Mouse (Mus musculus) lung, postnatal 10 days (tissue): ENCODE measurements at regions not wholly inside any gene's neighbourhood (a gene's known extent, or its start where the extent isn't known, plus 50 kb on each side); places are given as distances from the start of the nearest gene placed in this dataset.

Experiments used
- DNase-seq: peaks from one replicate; pipeline ENCODE4 v3.0.0; 2021

- DNase-seq = no peak
Observed at GRCm38 (mm10) chr11:71886771-71887170, 137.1 kb downstream of the Wscd1 start.

GRCm38 (mm10) chr11:71884861-71885260 is 135.1 kb downstream of the Wscd1 start:
- DNase-seq = no peak

DNA sequence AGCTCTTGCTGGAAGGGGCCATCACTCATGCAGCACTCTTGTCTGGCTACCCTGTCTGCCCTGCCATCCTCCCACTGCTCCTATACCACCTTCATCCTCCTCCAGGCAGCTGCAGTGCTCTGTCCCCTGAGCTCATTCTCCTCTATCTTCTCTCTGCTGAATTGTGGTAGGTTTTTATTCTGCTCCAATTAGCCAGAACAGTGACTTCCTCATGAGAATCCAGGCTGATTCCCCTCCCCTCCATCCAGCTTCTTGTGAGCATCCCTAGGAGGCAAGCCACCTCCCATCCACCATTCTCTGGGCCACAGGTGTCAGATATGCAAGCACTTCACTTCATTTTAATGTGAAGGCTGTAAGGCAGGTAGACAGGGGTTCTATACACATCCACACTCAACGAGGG is 132.1 kb downstream of the Wscd1 start:
- no peak for DNase-seq

- DNase-seq = no peak
Observed at GRCm38 (mm10) chr11:71871297-71871696, 121.6 kb downstream of the Wscd1 start.

DNA sequence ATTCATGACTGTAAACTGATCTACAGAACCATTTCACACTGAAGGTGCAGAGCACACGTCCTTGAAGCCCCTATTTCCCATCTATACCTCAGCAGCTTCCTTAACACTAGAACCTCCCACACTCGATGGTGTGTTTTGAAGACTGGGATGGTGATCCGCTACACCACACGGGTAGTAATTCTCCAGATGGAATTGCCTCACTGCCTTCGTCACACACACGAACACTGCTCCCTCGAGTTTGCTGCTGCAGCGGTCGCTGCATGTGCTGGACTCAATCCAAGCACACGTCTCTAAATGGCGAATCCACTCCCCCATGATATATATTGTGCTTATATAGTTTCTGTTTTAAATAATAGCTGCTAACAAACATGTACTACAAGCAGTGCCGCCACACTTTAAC is 117.0 kb downstream of the Wscd1 start:
- no peak for DNase-seq

GRCm38 (mm10) chr11:71857926-71858325 is 108.2 kb downstream of the Wscd1 start:
- DNase-seq = no peak

DNA sequence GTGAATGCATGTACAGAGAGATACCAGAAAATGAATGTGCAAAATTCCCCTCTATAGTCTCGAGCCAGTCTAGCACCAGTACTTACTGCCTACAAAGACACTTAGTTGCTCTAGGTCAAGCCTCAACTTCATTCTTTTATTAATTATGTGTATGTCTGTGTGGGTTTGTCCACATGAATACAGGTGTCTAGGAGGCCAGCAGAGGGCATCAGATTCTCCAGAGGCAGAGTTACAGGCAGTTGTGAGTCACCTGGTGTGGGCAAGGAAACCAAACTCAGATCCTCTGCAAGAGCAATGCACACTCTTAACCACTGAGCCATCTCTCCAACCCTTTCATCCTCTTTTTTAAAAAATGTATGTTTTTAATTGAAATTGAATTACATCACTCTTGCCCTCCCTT is 105.8 kb downstream of the Wscd1 start:
- DNase-seq = no peak

DNA sequence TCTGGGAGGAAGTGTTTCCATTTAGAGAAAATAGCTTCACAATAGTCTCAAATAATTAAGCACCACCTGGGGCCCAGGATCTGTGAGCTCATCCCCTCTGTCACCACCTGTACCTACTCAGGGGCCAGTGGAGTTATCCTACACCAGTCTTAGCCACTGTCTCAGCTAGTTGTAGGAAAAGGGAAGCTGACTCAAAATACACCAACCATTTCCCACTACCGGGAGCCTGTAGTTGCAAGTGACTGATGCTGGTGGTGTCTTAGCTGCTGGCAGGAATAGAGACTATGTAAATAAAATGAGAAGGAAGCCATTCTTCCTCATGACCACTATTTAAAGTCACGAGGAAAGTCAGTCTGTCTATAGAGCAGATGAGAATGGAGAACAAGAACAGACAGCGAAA is 105.3 kb downstream of the Wscd1 start:
- no peak for DNase-seq

- peak; percentile 12 for DNase-seq
Observed at GRCm38 (mm10) chr11:71847684-71848367, 98.1 kb downstream of the Wscd1 start.

DNA sequence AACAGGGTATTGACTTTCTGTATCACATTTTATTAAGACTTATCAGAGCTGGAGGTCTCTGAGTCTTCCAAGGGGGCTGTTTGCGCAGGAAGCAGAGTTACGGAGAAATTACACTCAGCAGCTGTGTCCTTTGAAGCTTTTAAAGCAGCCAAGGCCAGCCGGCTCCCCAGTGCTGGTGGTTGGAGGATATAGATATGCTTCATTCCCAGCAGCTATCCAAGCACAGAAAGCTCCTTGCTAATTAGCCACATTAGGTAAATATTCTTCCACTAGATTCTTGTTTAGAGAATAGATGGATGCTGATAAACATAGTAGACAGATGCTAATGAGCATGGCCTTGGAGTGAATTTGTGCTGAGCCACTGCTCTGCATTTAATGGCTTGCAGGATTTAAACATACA is 96.8 kb downstream of the Wscd1 start:
- no peak for DNase-seq

GRCm38 (mm10) chr11:71840635-71841443 is 91.1 kb downstream of the Wscd1 start:
- no peak for DNase-seq
